Mouse (Mus musculus) urinary bladder, postnatal 36 days (tissue): ENCODE data around the gene Ankub1.

Experiments
- DNase-seq, 2 experiments: peaks; one replicate each; pipeline ENCODE4 v3.0.0; 2022; ENCODE audit warnings: low spot score in 2 of 2, mixed read lengths in 1 of 2

Gene Ankub1

DNA sequence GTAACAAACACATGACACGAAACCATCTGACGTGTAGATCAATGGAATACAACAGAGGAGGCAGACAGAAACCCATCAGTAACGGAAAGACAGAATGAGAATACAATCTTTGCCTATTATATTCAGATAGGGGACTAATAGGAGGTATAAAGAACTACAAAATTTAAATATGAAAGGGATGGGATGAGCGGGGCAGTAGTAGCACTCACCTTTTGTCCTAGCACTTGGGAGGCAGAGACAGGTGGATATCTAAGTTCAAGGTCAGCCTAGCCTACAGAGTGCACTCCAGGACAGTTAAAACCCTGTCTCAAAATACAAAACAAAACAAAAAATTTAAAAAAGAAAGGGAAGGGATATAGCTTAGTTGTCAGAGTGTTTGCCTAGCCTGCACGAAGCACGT, 49.4 kb downstream of the Ankub1 start:
- DNase-seq, result no peak

DNA sequence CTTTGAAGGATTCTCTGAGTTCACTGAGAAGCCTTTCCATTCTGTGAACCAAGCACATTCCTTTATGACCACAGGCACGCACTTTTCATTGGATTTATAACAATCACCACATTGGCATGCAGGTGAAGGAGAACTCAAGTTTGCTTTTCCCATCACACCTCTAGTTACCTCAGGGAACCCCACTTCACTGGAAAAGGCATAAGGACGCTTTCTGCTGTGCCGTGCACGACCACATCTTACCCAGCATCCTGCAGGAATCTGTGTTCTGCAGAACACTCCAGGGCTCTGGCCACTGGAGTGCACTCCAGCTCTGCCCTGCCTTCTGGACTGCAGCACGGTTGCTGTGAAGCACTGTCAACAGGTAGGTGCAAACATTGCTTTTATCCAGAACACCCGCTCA, 55.0 kb downstream of the Ankub1 start:
- no peak for DNase-seq

DNA sequence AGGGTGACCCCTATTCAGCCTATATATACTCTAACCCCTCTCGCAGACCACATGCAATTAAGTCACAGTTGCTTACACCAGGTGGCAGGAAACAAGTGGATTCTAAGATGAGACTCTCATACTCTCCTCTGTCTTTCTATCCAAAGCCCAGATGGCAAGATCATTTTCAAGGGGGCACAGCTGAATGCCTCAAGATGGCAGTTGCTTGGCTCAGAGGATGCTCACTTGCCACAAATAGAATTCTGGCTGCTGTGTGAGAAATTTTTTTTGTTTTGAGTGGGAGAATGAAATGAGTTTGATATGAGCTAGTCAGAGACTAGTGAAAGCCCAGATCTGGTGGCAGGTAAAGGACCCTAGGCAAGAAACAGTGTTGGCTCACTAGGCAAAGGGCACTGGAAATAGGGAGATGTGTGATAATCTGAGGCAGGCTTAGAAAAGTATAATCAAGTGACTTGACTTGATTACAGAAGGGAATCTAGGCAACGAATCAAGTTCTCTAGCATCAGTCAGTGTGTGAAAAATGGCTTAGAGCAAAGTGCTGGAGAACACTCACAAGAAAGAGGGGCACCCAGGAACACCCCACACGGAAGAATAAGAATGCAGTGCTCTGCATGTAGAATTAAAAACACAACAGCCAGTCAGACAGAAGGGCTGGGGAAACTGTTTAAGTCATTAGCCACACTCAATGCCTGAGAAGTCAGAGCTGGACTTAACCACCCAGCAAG, 57.7 kb downstream of the Ankub1 start:
- DNase-seq, result no peak

DNA sequence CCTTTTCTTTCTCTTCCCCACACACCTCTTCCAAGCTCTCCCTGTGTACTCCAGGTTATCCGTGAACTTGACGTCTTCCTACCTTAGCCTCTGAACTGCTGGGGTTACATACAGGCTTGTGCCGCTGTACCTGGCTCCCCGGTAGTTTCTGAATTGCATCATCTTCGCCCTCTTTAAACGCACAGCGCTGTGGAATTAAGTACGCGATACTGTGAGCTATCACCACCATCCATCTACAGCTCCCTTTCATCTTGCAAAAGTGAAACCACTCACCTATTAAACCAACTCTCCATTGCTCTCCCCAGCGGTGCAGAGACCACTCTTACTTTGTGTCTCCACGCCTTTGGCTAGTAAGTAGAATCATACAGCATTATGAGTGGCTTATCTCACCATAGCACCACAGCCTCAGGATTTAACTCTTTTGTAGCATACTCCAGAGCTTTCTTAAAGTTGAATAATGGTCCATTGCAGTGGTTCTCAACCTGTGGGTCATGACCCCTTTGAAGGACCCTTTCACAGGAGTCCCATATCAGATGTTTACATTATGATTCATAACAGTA, 65.6 kb downstream of the Ankub1 start:
- no peak for DNase-seq

DNA sequence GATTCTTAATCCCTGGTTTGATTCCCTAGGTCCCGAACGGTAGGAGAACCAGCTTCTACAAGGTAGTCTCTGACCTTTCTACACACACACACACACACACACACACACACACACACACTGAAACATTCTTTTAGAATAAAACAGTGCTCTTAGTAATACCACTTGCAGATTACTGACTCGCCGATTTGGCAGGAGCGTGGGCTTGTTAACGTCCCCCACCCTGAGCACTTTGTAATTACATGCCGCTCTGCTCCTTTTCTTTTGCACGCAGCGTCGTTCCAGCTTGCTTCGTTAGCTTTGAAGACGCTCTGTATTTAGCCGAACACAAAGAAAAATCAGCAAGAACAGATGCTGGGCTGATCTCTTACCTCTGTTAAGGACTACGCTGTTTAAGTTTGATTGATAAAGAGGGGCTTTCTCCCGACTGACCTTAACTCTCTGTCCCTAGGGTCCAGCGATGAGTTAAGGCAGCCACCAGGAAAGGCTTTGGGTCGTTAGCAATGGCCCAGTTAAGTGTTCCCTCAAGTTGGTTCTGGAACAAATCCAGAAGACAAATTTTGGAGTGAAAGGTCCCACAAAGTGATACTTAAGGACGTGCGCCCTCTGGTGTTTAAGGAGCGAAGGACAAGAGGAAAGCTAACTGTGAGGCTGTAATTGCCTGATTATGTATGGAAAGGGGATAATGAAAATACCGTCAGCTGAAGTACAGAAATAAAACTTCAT, 67.2 kb downstream of the Ankub1 start:
- DNase-seq, result peak; percentile 61 to 74

DNA sequence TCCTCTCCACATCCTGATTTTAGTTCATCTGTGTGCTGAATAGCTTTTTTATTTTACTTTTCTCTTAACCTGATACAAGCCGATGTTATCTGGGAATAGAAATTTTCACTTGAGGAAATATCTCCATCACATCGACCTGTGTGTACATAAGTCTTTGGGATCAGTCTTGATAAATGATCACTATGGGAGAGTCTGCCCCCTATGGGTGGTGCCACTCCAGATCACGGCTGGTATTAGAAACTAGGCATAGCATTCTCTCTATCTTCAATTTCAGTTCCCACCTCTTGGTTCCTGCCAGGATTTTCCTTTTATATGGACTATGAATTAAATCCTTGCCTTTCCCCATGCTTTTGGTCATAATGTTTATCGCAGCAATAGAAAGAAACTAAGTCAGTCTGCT, 72.9 kb downstream of the Ankub1 start:
- DNase-seq, result no peak

DNA sequence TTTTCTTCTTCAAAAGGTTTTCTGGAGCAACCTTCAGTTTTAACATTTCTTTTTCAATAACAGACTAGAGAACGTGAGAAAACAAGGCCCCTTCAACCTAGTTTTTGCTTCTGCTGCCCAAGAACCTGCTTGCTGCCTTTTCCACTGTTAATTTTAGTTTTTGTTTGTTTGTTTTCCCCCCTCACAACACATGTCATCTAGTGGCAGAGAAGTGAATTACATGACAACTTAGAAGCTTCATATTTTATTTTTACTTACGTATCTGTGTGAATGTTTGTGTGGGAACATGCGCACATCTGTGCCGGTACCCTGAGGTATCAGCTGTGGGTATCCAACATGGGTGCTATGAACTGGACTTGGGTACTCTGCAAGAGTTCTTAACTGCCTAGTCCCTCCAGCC, 76.9 kb downstream of the Ankub1 start:
- DNase-seq, result no peak

DNA sequence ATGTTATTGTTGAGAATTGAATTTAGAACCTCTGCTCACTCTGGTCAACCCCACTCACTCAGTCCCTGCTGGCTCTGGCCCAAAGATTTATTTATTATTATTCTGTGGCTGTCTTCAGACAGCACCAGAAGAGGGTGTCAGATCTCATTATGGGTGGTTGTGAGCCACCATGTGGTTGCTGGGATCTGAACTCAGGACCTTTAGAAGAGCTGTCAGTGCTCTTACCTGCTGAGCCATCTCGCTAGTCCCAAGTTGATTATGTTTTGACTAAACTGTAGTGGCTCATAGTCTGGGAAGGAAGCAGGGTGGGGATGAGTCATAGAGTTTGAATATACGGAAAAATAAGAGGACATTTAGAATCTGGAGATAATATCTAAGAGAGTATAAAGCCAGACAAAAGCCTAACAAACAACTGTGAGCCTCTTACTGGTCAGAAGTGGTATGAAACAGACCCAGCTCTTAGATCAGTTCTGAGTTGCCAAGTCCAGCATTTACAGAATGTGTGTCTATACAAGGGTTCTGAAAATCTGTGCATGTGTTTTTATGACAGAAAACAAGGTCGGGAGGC, 80.1 kb downstream of the Ankub1 start:
- DNase-seq, result no peak

DNA sequence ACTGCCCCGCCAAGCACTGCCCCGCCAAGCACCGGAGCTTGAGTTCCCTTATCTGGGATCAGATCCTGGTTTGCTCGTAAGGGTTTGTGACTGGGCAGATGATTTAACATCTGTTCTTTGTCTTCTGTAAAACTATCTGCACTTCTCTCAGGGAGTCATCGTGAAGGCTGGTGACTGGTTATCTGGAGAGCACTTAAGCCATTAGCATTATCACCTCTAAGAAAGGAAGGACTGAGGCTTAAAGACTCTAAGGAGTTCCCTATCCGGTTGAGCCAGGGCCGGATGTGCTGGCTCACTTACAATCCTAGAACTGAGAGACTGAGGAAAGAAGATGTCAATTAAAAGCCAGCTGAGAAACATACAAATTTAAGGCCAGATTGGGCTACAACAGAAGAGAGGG, 80.8 kb downstream of the Ankub1 start:
- no peak for DNase-seq
